In genomic region chr15:77149551-77149950, GRCm38 (mm10) we compare ENCODE assay signal across 8 mouse cellular contexts.
DNase-seq lines count a peak whose midpoint lies in the region; ATAC-seq and TF ChIP-seq lines count a peak whose summit lies in the region.

No protein-coding gene starts in this region.

- TF ChIP-seq POLR2A in myocyte (IDR thresholded peaks at IDR 0.05; ENCODE audit: insufficient read length, low read depth), result no peak

- TF ChIP-seq CTCF in layer of hippocampus, adult 2 months (conservative IDR thresholded peaks at IDR 0.05), result no peak

- peak overlapping the region; percentile 88 for H3K4me2 ChIP-seq in hindbrain, embryonic 16.5 days (ENCODE audit: low read length)
- peak overlapping the region; percentile 71 for H3K4me2 ChIP-seq in myocyte (ENCODE audit: low read depth)

- no peak overlapping the region for H3ac ChIP-seq in myocyte (ENCODE audit: control insufficient read depth, insufficient read length)

- WGBS in embryonic facial prominence, embryonic 10.5 days, result 83% methylated on average over 3 of the region's 3 CpGs
- WGBS in hindbrain, embryonic 16.5 days, result 46% methylated on average over 3 of the region's 3 CpGs

- H3K27ac ChIP-seq in layer of hippocampus, adult 2 months, result peak overlapping the region; percentile 67; the same call in 1 of the 2 replicates
- H3K27ac ChIP-seq in embryonic facial prominence, embryonic 10.5 days (replicated peaks), result no peak overlapping the region
- peak overlapping the region; percentile 40 for H3K27ac ChIP-seq in hindbrain, embryonic 16.5 days (ENCODE audit: low read depth, low read length)

- peak overlapping the region; percentile 23; the same call in 1 of the 2 replicates for H3K4me3 ChIP-seq in layer of hippocampus, adult 2 months
- H3K4me3 ChIP-seq in embryonic facial prominence, embryonic 10.5 days, result 0 out of 2 replicates have a peak overlapping the region, but pooled peaks have one; percentile 63
- H3K4me3 ChIP-seq in hindbrain, embryonic 16.5 days (ENCODE audit: low read length), result peak overlapping the region; percentile 59
- peak overlapping the region; percentile 69 for H3K4me3 ChIP-seq in myocyte

- no peak for DNase-seq in layer of hippocampus, adult 2 months (ENCODE audit: low spot score in 2 of 2)
- no peak for DNase-seq in layer of hippocampus, postnatal 10 days (ENCODE audit: low spot score in 2 of 2)
- DNase-seq in embryonic facial prominence, embryonic 10.5 days (ENCODE audit: low spot score), result no peak
- no peak for DNase-seq in adrenal gland, postnatal 4 days (ENCODE audit: low spot score in 2 of 2)

- H3K27me3 ChIP-seq in embryonic facial prominence, embryonic 10.5 days (replicated peaks; ENCODE audit: low read depth, poor library complexity, severe bottlenecking), result no peaks in the 10 kb centered on the region
- H3K27me3 ChIP-seq in hindbrain, embryonic 16.5 days (replicated peaks; ENCODE audit: control insufficient read depth, insufficient read depth, low read length), result no peaks in the 10 kb centered on the region
- no peaks in the 10 kb centered on the region for H3K27me3 ChIP-seq in myocyte (ENCODE audit: control insufficient read depth, insufficient read depth, insufficient read length)

- ATAC-seq in hindbrain, embryonic 16.5 days, result no peak
- ATAC-seq in monocyte, adult 5-6 weeks (replicated peaks; ENCODE audit: insufficient number of reproducible peaks, low FRiP score, low TSS enrichment, poor library complexity, severe bottlenecking), result no peak
- ATAC-seq in erythroblast, adult 5-6 weeks (replicated peaks; ENCODE audit: low FRiP score, poor library complexity, severe bottlenecking), result no peak

- H3K9ac ChIP-seq in hindbrain, embryonic 16.5 days (ENCODE audit: low read depth, low read length), result peak overlapping the region; percentile 70

- 0 out of 2 replicates have a peak, but pooled peaks cover 14% of the 10 kb centered on the region for H3K36me3 ChIP-seq in embryonic facial prominence, embryonic 10.5 days (replicated peaks)
- H3K36me3 ChIP-seq in hindbrain, embryonic 16.5 days (ENCODE audit: control insufficient read depth, insufficient read depth, low read length), result no peaks in the 10 kb centered on the region
- peaks cover 44% of the 10 kb centered on the region for H3K36me3 ChIP-seq in myocyte (ENCODE audit: control insufficient read depth, insufficient read depth)

- peaks cover 58% of the 10 kb centered on the region for H3K4me1 ChIP-seq in embryonic facial prominence, embryonic 10.5 days
- peaks cover 41% of the 10 kb centered on the region for H3K4me1 ChIP-seq in hindbrain, embryonic 16.5 days (ENCODE audit: control insufficient read depth, insufficient read depth, low read depth, low read length)

- H3K9me3 ChIP-seq in embryonic facial prominence, embryonic 10.5 days, result no peaks in the 10 kb centered on the region
- H3K9me3 ChIP-seq in hindbrain, embryonic 16.5 days (ENCODE audit: control insufficient read depth, low read length), result no peaks in the 10 kb centered on the region

- H3K79me2 ChIP-seq in myocyte (ENCODE audit: control insufficient read depth, insufficient read depth), result peaks cover 97% of the 10 kb centered on the region

TF ChIP-seq in myocyte, 11 proteins besides CTCF, POLR2A, EP300 and RAD21:
- TF ChIP-seq MYOD1 (IDR thresholded peaks at IDR 0.05; ENCODE audit: control insufficient read depth in 1 of 3, insufficient read length in 2 of 3, low read depth in 2 of 3) (peak in 1 of 3 experiments; percentile 4), MYOG (IDR thresholded peaks at IDR 0.05; ENCODE audit: control insufficient read depth in 1 of 3, insufficient read depth in 1 of 3, insufficient read length in 2 of 3, low read depth in 2 of 3) (no peak), POLR2AphosphoS2 (IDR thresholded peaks at IDR 0.05; ENCODE audit: insufficient read length, low read depth) (peak; percentile 78), CEBPB (IDR thresholded peaks at IDR 0.05; ENCODE audit: insufficient read depth, poor library complexity, severe bottlenecking) (0 out of 2 replicates have a peak, but pooled peaks have one; percentile 42), SRF (IDR thresholded peaks at IDR 0.05; ENCODE audit: control insufficient read depth, insufficient read length, low read depth) (no peak)
